Mouse (Mus musculus): Measurements from ENCODE around the gene Stra8. TPM values are rescaled to one million over a fixed set of nuclear protein-coding genes. Genes with fewer than 3 reads are reported as not detected.

The Stra8 gene
- total RNA-seq, 2 experiments from 2014 or later, result not detected

GRCm38 (mm10) chr6:34936743-34937142, 16.8 kb downstream of the Stra8 start:
- intact Hi-C loops (cut with DNase I; ENCODE audit: low total_unique reads), result no loop called here
- DNase-seq, result no peak

GRCm38 (mm10) chr6:34938280-34938928, 18.4 kb downstream of the Stra8 start:
- DNase-seq, result no peak
- intact Hi-C loops (cut with DNase I; ENCODE audit: low total_unique reads), result no loop called here

GRCm38 (mm10) chr6:34938929-34939325, 19.0 kb downstream of the Stra8 start:
- intact Hi-C loops (cut with DNase I; ENCODE audit: low total_unique reads), result no loop called here

GRCm38 (mm10) chr6:34939451-34939850, 19.5 kb downstream of the Stra8 start:
- DNase-seq, result no peak
- intact Hi-C loops (cut with DNase I; ENCODE audit: low total_unique reads), result no loop called here

More at GRCm38 (mm10) chr6:34938929-34939325, 19.0 kb downstream of the Stra8 start:
- no peak for DNase-seq

GRCm38 (mm10) chr6:34941496-34941895, 21.5 kb downstream of the Stra8 start:
- DNase-seq, result no peak
- intact Hi-C loops (cut with DNase I; ENCODE audit: low total_unique reads), result no loop called here

GRCm38 (mm10) chr6:34942446-34942845, 22.5 kb downstream of the Stra8 start:
- DNase-seq, result no peak
- intact Hi-C loops (cut with DNase I; ENCODE audit: low total_unique reads), result no loop called here

- DNase-seq, result no peak
- intact Hi-C loops (cut with DNase I; ENCODE audit: low total_unique reads), result no loop called here
These were observed 23.5 kb downstream of the Stra8 start for GRCm38 (mm10) chr6:34943499-34943898.

- intact Hi-C loops (cut with DNase I; ENCODE audit: low total_unique reads), result no loop called here
- no peak for DNase-seq
These were observed 26.6 kb downstream of the Stra8 start for GRCm38 (mm10) chr6:34946486-34947079.

- DNase-seq, result no peak
- intact Hi-C loops (cut with DNase I; ENCODE audit: low total_unique reads), result no loop called here
These were observed 28.5 kb downstream of the Stra8 start for GRCm38 (mm10) chr6:34948461-34948860.

GRCm38 (mm10) chr6:34951518-34951917, 31.6 kb downstream of the Stra8 start:
- intact Hi-C loops (cut with DNase I; ENCODE audit: low total_unique reads), result no loop called here
- no peak for DNase-seq

- intact Hi-C loops (cut with DNase I; ENCODE audit: low total_unique reads), result no loop called here
These were observed 32.1 kb downstream of the Stra8 start for GRCm38 (mm10) chr6:34951956-34952667.

GRCm38 (mm10) chr6:34954926-34955861, 35.2 kb downstream of the Stra8 start:
- intact Hi-C loops (cut with DNase I; ENCODE audit: low total_unique reads), result no loop called here
- DNase-seq, result no peak

More at GRCm38 (mm10) chr6:34951956-34952667, 32.1 kb downstream of the Stra8 start:
- no peak for DNase-seq

GRCm38 (mm10) chr6:34955862-34956241, 35.9 kb downstream of the Stra8 start:
- DNase-seq, result no peak
- intact Hi-C loops (cut with DNase I; ENCODE audit: low total_unique reads), result no loop called here

- no peak for DNase-seq
- intact Hi-C loops (cut with DNase I; ENCODE audit: low total_unique reads), result no loop called here
These were observed 39.2 kb downstream of the Stra8 start for GRCm38 (mm10) chr6:34959131-34959530.

- no peak for DNase-seq
- intact Hi-C loops (cut with DNase I; ENCODE audit: low total_unique reads), result no loop called here
These were observed 44.6 kb downstream of the Stra8 start for GRCm38 (mm10) chr6:34964550-34964949.

- intact Hi-C loops (cut with DNase I; ENCODE audit: low total_unique reads), result no loop called here
- no peak for DNase-seq
These were observed 46.0 kb downstream of the Stra8 start for GRCm38 (mm10) chr6:34965819-34966539.

GRCm38 (mm10) chr6:34971181-34971580, 51.2 kb downstream of the Stra8 start:
- intact Hi-C loops (cut with DNase I; ENCODE audit: low total_unique reads), result no loop called here
- no peak for DNase-seq

- intact Hi-C loops (cut with DNase I; ENCODE audit: low total_unique reads), result no loop called here
- no peak for DNase-seq
These were observed 59.3 kb downstream of the Stra8 start for GRCm38 (mm10) chr6:34979291-34979690.

GRCm38 (mm10) chr6:34980661-34981060, 60.7 kb downstream of the Stra8 start:
- intact Hi-C loops (cut with DNase I; ENCODE audit: low total_unique reads), result no loop called here
- DNase-seq, result no peak

Data from gastrocnemius, postnatal 14 days (tissue).